Mouse (Mus musculus) forebrain, embryonic 11.5 days (tissue): ENCODE data around the gene Stc2. TPM values are rescaled to one million over a fixed set of nuclear protein-coding genes. Genes with fewer than 3 reads are reported as not detected.
A peak's percentile ranks its signal among the peaks of the same experiment; 100 is the strongest.

Experiments
- ATAC-seq: fragments of 200-750 bp; cut with Nextera tagmentation; replicated peaks from 2 replicates; pipeline ENCODE4 v1.8.0; 2017; ENCODE audit warnings: moderate TSS enrichment; ENCODE audit not compliant: low FRiP score
- DNase-seq: peaks from one replicate; pipeline ENCODE4 v3.0.0-alpha.2; 2017; ENCODE audit warnings: low spot score
- H3K27ac ChIP-seq: fragments of 300-500 bp; sonication (generic); 2 replicates; pipeline ENCODE4 v1.5.1; 2014; ENCODE audit warnings: low read depth, low read length
- H3K27me3 ChIP-seq: fragments of 300-500 bp; sonication (generic); 2 replicates; pipeline ENCODE4 v1.6.1; 2014; ENCODE audit warnings: mild to moderate bottlenecking, low read length, mixed read lengths; ENCODE audit not compliant: control insufficient read depth, insufficient read depth
- H3K36me3 ChIP-seq: fragments of 300-500 bp; sonication (generic); 2 replicates; pipeline ENCODE4 v1.6.1; 2014; ENCODE audit warnings: mild to moderate bottlenecking, low read length, moderate library complexity, mixed read lengths; ENCODE audit not compliant: control insufficient read depth, insufficient read depth
- H3K4me1 ChIP-seq: fragments of 300-500 bp; sonication (generic); replicated peaks from 2 replicates; pipeline ENCODE4 v1.6.1; 2014; ENCODE audit warnings: low read length, mixed read lengths; ENCODE audit not compliant: control insufficient read depth, insufficient read depth
- H3K4me2 ChIP-seq: fragments of 300-500 bp; sonication (generic); 2 replicates; pipeline ENCODE4 v1.6.1; 2014; ENCODE audit warnings: low read depth, mild to moderate bottlenecking, low read length, moderate library complexity, mixed read lengths; ENCODE audit not compliant: severe bottlenecking
- H3K4me3 ChIP-seq: fragments of 300-500 bp; sonication (generic); 2 replicates; pipeline ENCODE4 v1.5.1; 2014; ENCODE audit warnings: low read depth, low read length
- H3K9ac ChIP-seq: fragments of 300-500 bp; sonication (generic); 2 replicates; pipeline ENCODE4 v1.6.1; 2014; ENCODE audit warnings: low read length
- H3K9me3 ChIP-seq: fragments of 300-500 bp; sonication (generic); 2 replicates; pipeline ENCODE4 v1.6.1; 2016; ENCODE audit warnings: low read length, mixed read lengths; ENCODE audit not compliant: control insufficient read depth
- WGBS: fragments of 180-500 bp; shearing (Covaris S2); extraction: QIAGEN DNeasy Blood & Tissue Kit; methylation state at CpG from one replicate; pipeline ENCODE4 v1.1.7; 2014; 5-methylcytosine and 5-hydroxymethylcytosine counted together
- polyA plus RNA-seq: library from polyadenylated mRNA; unstranded; fragments of >200 nt; fragmentation: Nextera tagmentation; extraction: Ambion mirVana; gene quantifications from 2 replicates; pipeline ENCODE4 v1.2.1, GENCODE M21; 2014

Stc2 gene
- 1.7 and 2.5 TPM in 2 replicates for polyA plus RNA-seq

- peaks cover 13% of the 10 kb centered on the region; the same call in 1 of the 2 replicates for H3K4me1 ChIP-seq
- peaks cover 23% of the 10 kb centered on the region for H3K27me3 ChIP-seq
- no peak within 1 kb of the TSS for H3K27ac ChIP-seq
- H3K36me3 ChIP-seq: no peaks in the 10 kb centered on the region
- WGBS: under 1% methylated on average over 51 of the region's 51 CpGs
- ATAC-seq (peak; percentile 87), DNase-seq (peak; percentile 90)
- H3K9ac ChIP-seq: peak within 1 kb of the TSS; percentile 55
- H3K4me3 ChIP-seq: peak within 1 kb of the TSS; percentile 53
- no peaks in the 10 kb centered on the region for H3K9me3 ChIP-seq
- peak within 1 kb of the TSS; percentile 90 for H3K4me2 ChIP-seq
Observed at GRCm38 (mm10) chr11:31369648-31370286, at the start of gene Stc2. Gene Stc2 (minus strand): TSS chr11:31370074.

- WGBS: 83% methylated on average over 5 of the region's 5 CpGs
- DNase-seq: no peak
- Histone ChIP-seq H3K27ac (no peak overlapping the region), H3K36me3 (no peaks in the 10 kb centered on the region), H3K27me3 (no peaks in the 10 kb centered on the region), H3K9ac (no peak overlapping the region), H3K9me3 (no peaks in the 10 kb centered on the region), H3K4me2 (no peak overlapping the region), H3K4me1 (no peaks in the 10 kb centered on the region), H3K4me3 (no peak overlapping the region)
- no peak for ATAC-seq
Observed at GRCm38 (mm10) chr11:31417071-31417470, 47.2 kb upstream of the Stc2 start.

- Histone ChIP-seq H3K4me1 (no peaks in the 10 kb centered on the region), H3K4me2 (no peak overlapping the region), H3K27me3 (no peaks in the 10 kb centered on the region), H3K27ac (no peak overlapping the region), H3K9me3 (no peaks in the 10 kb centered on the region), H3K36me3 (no peaks in the 10 kb centered on the region), H3K4me3 (no peak overlapping the region), H3K9ac (no peak overlapping the region)
- DNase-seq: no peak
- ATAC-seq: no peak
- 78% methylated on average over 3 of the region's 3 CpGs for WGBS
Observed at GRCm38 (mm10) chr11:31412376-31412775, 42.5 kb upstream of the Stc2 start.

GRCm38 (mm10) chr11:31406736-31407135 lies 36.9 kb upstream of the Stc2 start:
- Histone ChIP-seq H3K4me1 (no peaks in the 10 kb centered on the region), H3K4me2 (no peak overlapping the region), H3K9me3 (no peaks in the 10 kb centered on the region), H3K27me3 (no peaks in the 10 kb centered on the region), H3K27ac (no peak overlapping the region), H3K9ac (no peak overlapping the region), H3K4me3 (no peak overlapping the region), H3K36me3 (no peaks in the 10 kb centered on the region)
- 88% methylated on average over 1 of the region's 1 CpGs for WGBS
- DNase-seq (no peak), ATAC-seq (no peak)

- Histone ChIP-seq H3K9me3 (no peaks in the 10 kb centered on the region), H3K27ac (no peak overlapping the region), H3K9ac (no peak overlapping the region), H3K4me1 (no peaks in the 10 kb centered on the region), H3K36me3 (no peaks in the 10 kb centered on the region), H3K4me2 (no peak overlapping the region), H3K27me3 (no peaks in the 10 kb centered on the region), H3K4me3 (no peak overlapping the region)
- DNase-seq: no peak
- 93% methylated on average over 1 of the region's 1 CpGs for WGBS
- no peak for ATAC-seq
Observed at GRCm38 (mm10) chr11:31403080-31403479, 33.2 kb upstream of the Stc2 start.

- WGBS: 78% methylated on average over 2 of the region's 2 CpGs
- Histone ChIP-seq H3K4me3 (no peak overlapping the region), H3K36me3 (no peaks in the 10 kb centered on the region), H3K4me1 (no peaks in the 10 kb centered on the region), H3K27me3 (no peaks in the 10 kb centered on the region), H3K4me2 (no peak overlapping the region), H3K9ac (no peak overlapping the region), H3K9me3 (no peaks in the 10 kb centered on the region), H3K27ac (no peak overlapping the region)
- ATAC-seq (no peak), DNase-seq (no peak)
Observed at GRCm38 (mm10) chr11:31398604-31399003, 28.7 kb upstream of the Stc2 start.

- ATAC-seq (no peak), DNase-seq (no peak)
- Histone ChIP-seq H3K9ac (no peak overlapping the region), H3K36me3 (no peaks in the 10 kb centered on the region), H3K4me3 (no peak overlapping the region), H3K9me3 (no peaks in the 10 kb centered on the region), H3K27me3 (no peaks in the 10 kb centered on the region), H3K27ac (no peak overlapping the region), H3K4me2 (no peak overlapping the region), H3K4me1 (no peaks in the 10 kb centered on the region)
- 66% methylated on average over 6 of the region's 6 CpGs for WGBS
Observed at GRCm38 (mm10) chr11:31396638-31397417, 27.0 kb upstream of the Stc2 start.

GRCm38 (mm10) chr11:31394026-31394425 lies 24.2 kb upstream of the Stc2 start:
- H3K4me3 ChIP-seq: no peak overlapping the region
- no peak for ATAC-seq
- H3K4me2 ChIP-seq: no peak overlapping the region
- no peaks in the 10 kb centered on the region for H3K9me3 ChIP-seq
- WGBS: 87% methylated on average over 6 of the region's 6 CpGs
- H3K9ac ChIP-seq: no peak overlapping the region
- H3K36me3 ChIP-seq: no peaks in the 10 kb centered on the region
- H3K27ac ChIP-seq: no peak overlapping the region
- DNase-seq: no peak
- no peaks in the 10 kb centered on the region for H3K4me1 ChIP-seq
- no peaks in the 10 kb centered on the region for H3K27me3 ChIP-seq
